Mouse (Mus musculus): ENCODE data around the gene Rinl.

Gene Rinl

DNA sequence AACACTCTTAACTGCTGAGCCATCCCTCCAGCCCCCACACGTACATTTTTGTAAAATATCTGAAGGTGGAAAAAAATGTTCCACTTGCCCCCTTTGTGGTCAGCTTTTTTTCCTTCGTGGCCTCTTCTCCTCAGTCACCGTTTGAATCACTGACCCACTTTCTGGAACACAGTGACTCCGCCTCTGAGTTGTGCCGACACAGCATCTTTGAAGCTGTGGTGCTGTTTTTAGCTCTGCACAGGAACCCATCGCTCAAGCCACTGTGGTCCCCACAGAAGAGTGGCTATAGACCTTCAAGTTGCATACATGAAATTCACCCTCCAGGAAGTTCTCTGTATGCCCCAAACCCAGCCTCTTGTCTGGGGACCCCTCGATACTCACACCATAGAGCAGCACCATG, 7.9 kb upstream of the Rinl start:
- no peak for DNase-seq (ENCODE audit: low read depth)

DNA sequence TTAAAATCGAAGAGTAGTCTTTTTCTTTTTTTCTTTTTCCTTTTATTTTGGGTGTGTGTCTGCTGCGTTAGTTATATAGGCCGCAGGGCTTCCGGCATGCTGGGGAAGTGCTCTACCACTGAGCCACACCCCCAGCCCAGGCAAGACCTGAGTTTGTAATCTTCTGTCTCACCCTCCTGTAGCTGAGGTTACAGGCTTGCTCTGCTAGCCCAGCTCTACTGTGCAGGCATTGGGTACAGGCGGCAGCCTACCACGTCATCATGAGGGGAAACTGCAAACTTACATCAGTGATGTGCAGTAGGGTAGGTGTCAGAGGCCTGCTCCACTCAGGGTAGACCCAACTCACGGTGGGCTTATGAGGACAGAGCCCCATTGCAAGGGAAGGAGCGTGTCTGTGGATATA, 7.5 kb upstream of the Rinl start:
- peak; percentile 93 for DNase-seq (ENCODE audit: low read depth)

DNA sequence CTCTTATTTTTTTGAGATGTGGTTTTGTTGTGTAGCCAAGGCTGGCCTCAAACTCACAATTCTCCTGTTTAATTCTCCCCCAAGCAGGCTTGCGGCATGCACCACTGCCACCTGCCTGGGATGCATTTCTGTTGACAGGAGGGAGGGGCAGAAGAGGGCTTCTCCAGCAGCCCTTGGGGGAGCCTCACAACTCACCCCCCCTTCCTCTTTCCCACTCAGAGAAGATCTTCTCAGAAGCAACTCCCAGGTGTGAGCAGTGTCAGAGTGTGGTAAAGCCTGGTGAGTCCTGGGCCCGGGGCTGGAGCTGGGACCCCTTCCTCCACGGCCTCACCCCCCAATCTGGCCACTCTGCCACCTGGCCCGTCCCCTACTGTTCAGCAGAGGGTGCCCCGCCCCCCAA, 3.6 kb upstream of the Rinl start:
- DNase-seq (ENCODE audit: low read depth), result no peak

DNA sequence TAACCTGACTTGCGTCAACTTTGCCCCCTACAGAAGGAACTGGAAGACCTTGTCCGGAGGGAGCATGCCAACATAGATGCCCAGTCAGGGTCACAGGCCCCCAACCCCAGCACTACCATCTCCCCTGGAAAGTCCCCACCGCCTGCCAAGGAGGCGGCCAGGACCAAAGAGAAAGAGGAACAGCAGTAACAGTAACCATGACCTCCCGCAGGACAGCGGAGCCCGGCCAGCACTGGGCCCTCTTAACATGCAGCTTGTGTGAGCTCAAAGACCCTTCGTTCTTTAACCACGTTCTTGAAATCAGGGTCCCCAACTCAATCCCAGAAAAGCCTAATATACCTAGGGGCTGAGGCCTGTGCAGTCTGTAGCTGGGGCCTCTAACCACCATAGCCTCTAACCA, 885 bp upstream of the Rinl start:
- DNase-seq (ENCODE audit: low read depth), result no peak

DNA sequence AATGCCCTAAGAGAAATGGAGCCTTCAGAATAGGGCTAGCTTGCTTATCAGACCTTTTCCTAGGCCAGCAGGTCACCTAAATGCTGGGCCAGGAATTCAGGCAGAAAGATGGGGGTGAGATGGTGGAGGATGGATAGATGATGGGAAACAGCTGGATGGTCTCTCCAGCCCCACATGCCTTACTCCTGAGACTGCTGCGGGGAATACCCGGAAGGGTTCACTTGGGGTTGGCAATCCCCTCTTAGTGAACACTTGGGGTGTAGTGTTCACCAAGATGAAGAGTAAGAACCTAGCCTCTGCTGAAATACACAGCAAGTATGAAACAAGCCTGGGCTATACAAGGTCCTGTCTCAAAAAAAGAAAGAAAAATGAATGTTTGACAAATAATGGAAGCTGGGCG, 466 bp downstream of the Rinl start:
- DNase-seq (ENCODE audit: low read depth), result no peak

DNA sequence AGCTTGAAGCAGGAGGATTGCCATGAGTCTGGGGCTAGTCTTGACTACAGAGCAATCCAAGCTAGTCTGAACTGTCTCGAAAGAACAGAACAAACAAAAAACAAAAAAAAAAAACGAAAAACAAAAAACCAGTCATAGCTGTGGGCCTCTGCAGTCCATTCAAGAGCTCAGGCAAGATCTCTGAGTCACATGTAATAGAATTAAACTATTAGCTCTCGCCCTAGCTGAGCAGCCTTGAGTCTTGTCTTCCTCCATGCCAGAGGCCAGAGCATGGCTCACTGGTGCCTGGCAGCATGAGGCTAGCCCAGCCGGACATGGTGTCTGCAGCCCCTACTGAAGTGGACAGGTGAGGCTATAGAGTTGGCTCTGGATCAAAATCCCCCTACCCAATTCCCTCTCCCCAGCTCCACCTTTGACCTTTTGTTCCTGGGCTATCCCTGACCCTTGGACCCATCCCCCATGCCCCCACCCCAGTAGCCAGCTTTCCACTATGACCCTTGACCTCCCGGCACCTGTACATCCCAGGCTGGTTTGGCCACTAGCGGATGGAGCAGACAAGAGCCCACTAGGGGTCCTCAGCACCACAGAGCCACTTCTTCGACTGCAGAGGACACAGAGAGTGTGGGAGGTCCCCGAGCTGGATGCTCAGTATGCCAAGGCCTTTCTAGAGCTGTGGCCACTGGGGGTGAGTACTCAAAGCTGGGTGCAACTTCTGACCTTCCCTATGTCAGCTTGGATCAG, 1.5 kb downstream of the Rinl start:
- DNase-seq (ENCODE audit: low read depth), result peak; percentile 32

DNA sequence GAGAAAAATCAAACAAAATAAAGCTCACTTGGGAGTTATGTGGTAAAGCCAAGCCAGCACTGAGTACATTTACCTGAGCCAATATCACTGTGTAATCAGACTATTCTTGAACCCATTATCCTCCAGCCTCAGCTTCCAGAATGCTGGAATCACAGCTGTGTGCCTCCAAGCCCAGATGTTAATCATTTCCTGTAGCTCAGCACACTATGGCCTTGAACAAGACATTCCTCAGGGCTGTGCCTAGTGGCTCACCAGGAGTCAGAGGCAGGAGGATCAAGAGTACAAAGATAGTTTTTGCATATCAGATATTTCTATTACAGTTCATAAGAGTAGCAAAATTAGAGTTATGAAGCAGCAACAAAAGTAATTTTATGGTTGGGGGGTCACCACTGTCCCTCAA, 2.9 kb downstream of the Rinl start:
- DNase-seq (ENCODE audit: low read depth), result peak; percentile 21

DNA sequence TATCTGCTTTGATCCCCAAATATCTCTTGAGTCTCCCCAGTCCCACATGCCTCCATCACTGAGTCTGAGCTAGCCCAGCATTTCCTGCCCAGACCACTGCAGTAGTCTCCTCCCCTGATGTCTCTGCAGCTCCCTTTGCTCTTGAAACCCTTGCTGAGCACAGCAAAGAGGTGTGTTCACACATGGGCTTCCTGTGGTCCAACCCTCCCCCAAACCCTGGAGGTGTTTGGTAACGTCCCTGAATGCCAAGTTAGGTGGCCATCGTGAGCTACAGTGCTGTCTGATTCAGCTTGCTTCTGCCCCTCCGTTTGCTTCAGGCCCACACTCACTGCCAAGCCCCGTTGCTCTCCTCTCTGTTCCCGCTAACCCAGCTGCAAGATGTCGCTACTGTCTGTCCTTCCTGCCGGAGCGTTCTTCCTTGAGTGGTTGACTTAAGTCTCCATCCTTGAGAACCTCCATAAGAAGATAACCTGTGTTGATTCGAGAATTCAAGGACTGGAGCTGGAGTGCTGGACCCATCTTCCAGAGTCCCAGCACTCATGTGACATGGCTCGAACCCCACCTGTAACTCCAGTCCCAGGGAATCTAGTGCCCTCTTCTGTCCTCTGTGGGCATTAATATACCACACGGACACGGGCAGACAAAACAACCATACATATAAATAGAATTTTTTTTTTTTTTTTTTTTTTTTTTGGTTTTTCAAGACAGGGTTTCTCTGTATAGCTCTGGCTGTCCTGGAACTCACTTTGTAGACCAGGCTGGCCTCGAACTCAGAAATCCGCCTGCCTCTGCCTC, 3.8 kb downstream of the Rinl start:
- peak; percentile 79 for DNase-seq (ENCODE audit: low read depth)

DNA sequence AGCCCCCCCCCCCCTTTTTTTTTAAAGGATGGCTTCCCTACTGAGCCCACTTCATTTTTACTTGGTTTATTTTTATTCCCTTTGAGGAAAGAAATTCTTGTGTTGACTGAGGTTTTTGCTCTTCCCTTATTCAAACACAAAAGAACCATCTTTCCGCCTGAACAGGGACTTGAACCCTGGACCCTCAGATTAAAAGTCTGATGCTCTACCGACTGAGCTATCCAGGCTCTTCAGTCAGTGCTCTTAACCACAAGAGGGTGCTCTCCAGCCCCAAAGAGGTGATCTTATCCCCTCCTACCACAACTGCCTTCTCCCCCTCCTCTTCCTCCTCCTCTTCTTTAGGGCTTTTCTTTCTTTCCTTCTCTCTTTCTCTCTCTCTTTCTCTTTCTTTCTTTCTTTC, 5.1 kb downstream of the Rinl start:
- DNase-seq (ENCODE audit: low read depth), result peak; percentile 52

DNA sequence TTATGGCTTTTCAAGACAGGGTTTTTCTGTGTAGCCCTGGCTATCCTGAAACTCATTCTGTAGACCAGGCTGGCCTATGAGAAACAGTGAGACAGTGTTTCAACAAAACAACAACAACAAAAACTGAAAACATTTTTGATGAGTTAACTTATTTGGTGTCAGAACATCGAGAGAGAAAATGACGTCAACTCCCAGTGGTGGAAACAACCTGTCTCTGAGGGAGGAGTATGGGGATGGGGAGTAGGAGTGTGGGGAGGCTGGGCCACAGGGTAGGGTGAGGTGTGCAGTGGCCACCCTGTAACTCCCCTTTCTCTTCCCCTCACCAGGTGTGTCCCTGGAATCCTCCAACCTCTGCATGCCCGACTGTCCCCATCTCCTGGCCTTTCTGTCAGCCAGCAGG, 5.7 kb downstream of the Rinl start:
- DNase-seq (ENCODE audit: low read depth), result peak; percentile 45

DNA sequence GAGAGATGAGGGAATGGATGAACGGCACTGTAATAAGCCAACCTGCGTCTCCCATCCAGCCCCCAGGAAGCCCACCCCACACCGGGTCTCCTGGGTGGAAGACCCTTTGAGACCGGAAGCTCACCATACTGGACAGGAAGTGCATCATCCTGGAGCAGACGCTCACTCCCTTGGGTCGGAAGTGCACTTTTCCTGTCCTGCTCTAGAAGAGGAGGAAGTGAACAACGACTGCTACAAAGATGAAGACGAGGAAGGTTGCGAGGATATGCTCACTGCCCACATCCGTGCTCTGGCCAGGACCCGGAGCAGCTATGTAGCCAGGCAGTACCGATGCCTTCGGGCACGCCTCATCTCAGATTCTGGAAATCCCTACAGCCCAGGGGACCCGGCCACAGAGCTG, 7.1 kb downstream of the Rinl start:
- DNase-seq (ENCODE audit: low read depth), result peak; percentile 59

DNA sequence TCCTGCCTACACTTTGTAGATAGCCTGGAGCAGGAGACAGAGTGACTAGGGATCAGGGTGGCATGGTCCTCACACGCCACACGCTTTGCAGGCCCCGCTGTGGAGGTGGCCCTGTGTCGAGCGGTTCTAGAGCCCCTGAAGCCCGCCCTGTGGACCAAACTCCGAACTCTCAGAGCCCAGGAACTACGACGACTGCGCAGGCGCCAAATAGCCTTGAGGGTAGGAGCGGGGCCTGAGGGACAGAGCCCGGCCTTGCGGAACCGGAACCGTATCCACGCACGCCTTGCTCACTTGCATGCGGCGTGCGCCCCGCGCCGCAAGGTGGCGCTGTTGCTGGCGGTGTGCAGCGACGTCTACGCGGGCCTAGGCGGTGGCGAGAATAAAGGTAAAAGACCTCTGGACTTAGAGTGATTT, 7.8 kb downstream of the Rinl start:
- DNase-seq (ENCODE audit: low read depth), result peak; percentile 89

DNA sequence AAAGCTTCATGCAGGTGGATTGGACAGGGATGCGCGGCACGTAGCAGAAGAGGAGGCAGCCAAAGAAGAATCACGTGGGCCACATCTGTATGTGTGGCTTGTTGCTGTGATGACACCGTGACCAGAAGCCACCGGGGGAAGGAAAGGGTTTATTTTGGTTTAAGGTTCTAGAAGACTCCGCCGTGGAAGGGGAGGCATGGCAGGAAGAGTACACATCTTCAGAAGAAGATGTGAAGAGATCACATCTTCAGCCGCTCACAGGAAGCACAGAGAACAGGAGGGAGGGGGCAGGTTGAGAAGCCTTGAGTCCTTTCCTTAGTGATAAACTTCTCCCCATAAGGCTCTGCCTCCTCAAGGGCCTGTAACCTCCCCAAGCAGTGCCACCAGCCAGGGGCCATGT, 11.2 kb downstream of the Rinl start:
- DNase-seq (ENCODE audit: low read depth), result peak; percentile 87

DNA sequence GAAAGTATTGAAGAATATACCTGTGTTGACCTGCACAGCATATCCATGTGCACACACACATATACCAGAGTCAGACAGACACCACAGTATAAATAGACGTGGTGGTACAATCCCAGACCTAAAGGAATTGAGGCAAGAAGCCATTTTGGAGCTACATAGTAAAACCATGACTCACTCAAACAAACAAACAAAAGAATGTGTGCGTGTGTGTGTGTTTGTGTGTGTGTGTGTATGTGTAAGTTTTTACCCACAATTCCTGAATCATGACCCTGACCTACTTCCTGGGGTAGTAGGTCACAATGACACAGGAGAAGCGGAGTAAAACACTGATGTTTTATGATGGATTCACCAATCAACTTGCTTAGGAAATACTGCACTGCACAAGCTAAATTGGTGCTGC, 12.7 kb downstream of the Rinl start:
- no peak for DNase-seq (ENCODE audit: low read depth)

DNA sequence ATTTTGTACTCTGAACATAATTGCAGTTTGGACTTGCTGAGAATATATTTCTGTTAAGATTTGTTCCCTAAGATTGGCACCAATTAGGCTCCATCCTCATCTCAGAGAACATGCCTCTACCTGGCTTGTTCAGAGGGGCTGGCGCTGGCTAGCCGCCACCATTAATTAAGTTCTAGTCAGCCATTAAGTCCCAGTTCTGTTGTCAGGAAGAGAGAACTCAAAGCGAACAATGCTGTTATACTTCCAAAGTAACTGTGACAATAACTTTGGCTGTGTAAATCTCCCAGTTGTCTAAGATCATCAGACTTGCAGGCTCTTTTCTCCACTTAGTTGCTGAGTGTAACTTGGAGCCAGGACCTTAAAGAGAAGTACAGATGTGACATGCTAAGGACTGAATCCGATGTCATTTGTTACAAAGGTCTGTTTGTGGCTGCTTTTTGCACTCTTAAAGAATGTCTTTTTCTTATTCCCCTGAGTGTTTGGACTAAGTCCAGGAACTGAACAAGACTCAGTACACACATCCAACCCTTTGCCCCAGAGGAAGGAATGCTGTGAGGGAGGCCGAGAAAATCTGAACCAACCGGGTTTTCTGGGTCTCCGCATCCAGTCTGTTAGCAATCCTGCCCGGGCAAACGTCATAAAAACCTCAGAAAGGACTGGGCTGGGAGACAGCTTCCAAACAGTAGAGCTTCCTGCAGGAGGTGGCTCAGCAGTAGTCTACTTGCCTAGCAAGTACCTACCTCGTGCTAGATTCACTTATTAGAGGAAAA, 13.3 kb downstream of the Rinl start:
- no peak for DNase-seq (ENCODE audit: low read depth)

DNA sequence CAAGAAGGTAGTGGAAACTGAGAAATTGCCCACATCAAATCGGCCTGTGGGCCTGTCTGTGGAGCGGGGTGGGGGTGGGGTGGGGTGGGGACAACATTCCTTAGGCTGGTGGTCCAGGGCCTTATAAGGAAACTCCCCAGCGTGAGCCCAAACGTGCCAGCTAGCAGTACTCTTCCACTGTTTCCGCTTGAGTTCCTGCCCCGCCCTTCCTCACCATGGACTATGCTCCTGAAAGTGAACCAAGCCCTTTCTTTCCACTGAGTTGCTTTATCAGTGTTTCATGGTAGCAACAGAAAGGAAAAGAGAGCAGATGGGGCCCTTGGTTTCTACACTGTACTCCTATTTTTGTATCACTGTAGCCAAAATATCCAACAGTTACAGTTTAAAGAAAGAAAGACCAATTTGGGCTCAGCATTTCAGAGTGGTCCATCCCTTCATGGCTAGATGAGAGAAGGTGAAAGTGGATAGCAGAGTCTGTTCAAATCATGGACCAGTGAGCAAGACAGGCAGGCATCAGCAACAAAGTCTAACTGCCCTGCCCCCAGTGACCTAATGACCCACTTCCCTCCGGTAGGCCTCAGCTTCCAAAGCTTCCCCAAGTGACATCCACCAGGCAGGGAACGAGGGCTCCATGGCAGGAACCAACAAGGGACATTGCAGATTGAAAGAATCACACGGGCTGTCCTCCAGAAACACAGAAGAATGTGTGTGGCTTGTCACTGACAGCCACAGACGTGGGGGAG, 14.2 kb downstream of the Rinl start:
- no peak for DNase-seq (ENCODE audit: low read depth)

DNA sequence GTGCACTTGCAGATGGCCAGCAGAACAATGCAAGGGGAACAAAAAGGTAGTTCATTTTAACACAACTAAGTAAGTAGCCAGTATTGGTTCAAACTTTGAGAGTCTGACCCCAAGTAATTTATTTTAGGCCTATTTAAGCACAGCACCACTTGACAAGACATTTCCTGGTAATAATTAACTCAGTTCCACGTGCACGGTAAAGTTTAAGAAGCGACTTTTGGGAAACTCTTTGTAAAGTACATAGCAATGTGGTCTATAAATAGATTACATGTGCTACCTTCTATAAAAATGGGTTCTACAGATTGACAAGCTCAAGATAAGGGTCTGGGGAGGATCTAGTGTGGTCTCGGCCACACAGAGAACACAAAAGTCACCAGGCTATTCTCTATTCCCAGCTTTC, 15.0 kb downstream of the Rinl start:
- no peak for DNase-seq (ENCODE audit: low read depth)

DNA sequence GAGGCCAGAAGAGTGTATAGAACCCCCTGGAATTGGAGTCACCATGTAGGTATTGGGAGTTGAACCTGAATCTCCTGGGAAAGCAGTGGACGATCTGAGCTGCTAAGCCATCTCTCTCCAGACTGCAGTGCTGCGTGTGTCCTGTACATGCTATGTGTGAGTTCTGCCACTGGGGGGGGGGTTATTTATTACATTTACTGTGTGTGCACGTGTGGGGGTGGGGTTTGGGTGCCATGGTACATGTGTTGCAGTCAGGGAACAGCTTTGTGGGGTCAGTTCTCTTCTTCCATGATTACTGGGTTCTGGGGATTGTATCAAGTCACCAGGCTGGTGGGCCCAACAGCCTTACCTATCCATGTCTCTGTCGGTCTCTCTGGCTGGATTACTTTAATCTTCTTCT, 18.1 kb downstream of the Rinl start:
- peak; percentile 72 for DNase-seq (ENCODE audit: low read depth)

DNA sequence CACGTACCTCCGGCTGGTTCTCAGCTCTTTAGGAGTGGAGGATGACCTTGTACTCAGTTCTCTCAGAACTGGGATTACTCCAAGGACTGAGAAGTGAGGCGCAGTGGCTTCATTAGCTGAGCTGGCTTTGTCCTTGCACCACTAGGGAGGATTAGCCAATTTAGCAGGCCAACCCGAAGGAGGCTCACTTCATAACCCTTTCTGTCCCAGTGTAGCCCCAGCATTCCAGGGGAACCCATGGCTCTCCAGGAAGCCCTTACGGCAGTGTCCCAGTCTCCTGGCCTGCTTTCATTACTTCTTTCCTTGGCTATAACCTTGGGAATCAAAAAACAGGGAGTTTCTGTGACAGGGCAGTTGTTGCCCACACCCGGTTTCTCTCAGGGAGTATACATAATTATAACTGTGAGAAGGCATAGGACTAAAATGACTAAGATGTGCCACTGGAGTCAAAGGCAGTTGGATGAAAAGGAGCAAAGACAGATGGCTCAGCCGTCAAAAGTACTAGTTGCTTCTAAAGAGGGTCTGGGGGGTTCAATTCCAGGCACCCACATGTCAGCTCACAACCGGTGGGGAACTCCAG, 19.0 kb downstream of the Rinl start:
- peak; percentile 51 for DNase-seq (ENCODE audit: low read depth)

DNA sequence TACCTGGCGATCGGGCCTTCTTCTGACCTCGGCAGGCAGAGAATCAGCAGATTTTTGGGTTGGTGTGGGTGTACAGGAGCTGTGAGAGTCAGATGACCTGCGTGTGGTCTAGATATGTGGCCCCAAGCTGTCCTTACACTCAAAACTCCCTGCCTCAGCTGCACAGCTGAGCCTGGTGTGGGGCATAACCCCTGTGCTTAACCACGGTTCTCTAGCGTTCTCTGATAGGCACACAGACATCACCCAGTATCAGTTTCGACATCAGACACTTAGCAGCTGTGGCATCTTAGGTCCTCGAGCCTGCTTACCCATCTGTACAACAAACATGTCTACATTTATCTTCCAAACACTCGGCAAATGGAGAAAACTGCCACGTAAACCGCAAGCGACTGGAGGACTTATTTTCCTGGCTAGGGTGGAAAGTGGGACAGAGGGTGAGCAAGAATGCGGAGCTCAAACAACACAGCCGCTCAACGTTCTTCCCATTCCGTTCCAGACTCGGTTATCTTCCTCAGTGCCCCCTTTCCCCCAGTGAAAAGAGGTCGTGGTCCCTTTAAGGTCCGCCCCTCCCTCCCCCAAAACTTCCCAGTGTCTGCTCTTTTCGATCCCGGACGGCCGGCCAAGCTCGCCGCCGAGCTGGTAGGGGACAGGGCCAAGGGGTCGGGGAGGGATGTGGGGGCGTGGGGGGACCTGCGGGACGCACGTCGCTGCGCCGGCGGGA, 19.6 kb downstream of the Rinl start, which contains the start of gene Hnrnpl:
TSS of gene Hnrnpl (plus strand) at position 321 of the 721 bp plus-strand sequence.
- DNase-seq (ENCODE audit: low read depth), result peak; percentile 84

DNA sequence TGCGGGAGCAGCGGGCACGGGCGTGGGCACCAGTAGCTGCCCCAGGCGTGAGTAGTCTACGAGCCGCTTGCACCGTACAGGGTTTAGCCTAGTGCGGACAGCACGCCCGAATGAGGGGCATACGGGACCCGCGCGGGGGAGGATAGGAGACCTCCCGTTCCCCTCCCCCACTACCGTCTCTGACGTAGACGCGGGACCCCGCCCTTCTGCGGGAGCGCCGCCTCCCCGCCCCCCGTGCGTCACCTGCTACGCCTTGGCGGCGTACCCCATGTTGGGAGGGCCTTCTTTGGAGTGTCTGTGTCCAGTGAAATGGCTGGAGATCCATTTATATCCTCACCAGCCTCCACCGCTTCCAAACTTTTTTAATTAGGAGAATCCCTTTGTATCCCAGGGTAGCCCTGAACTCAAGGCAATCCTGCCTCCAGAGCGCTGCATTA, 20.2 kb downstream of the Rinl start:
- DNase-seq (ENCODE audit: low read depth), result peak; percentile 97
